Mouse (Mus musculus): ENCODE results near the gene Tmcc3.

DNA sequence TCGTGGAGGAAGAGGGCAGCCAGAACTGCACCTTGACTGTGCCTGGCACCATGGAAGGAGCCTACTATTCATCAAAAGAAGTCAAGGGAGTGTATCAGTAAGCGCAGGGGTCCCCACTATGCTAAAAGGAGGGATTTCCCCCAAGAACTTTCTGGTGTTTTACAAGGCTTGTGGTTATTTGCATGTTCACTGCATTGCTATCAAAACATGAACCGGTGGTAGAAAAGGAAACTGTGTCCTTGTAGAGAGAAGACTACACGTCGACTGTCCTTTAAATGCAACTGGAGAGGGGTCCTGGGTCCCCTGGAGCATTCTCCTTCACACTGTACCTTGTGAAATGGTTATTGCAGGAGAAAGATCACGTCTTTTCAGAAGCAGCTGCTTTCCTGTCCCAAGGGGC lies 71.8 kb downstream of the Tmcc3 start:
- TF ChIP-seq CTCF (IDR thresholded peaks at IDR 0.05; ENCODE audit: low read depth) (no peak), EP300 (optimal IDR thresholded peaks at IDR 0.05) (no peak)

Measured in stomach, postnatal 0 days (tissue).